Mouse (Mus musculus) spleen, adult 2 months (tissue): ENCODE results near the gene Stfa3.

Experiments
- CTCF ChIP-seq: fragments of 200-500 bp; IDR thresholded peaks from 2 replicates; pipeline ENCODE4 v1.5.1; 2011; ENCODE audit warnings: mild to moderate bottlenecking, inconsistent platforms; ENCODE audit not compliant: insufficient read depth, insufficient read length, insufficient replicate concordance; ENCODE audit errors: extremely low read depth
- POLR2A ChIP-seq: fragments of 200-500 bp; IDR thresholded peaks from 2 replicates; pipeline ENCODE4 v1.6.1; 2011; ENCODE audit warnings: low read depth, low read length, inconsistent platforms

GRCm38 (mm10) chr16:36467936-36468335 lies 12.7 kb upstream of the Stfa3 start:
- TF ChIP-seq POLR2A, result no peak
- TF ChIP-seq CTCF, result no peak
